Mouse (Mus musculus): ENCODE results near the gene Kcnq5. TPM values are rescaled to one million over a fixed set of nuclear protein-coding genes. Genes with fewer than 3 reads are reported as not detected.
A peak's percentile ranks its signal among the peaks of the same experiment; 100 is the strongest.
"Not testable (repeated sequence)": the region's sequence is repeated elsewhere in the genome, so short reads cannot be mapped to it uniquely, and the experiment has no call there.

The Kcnq5 gene
- total and polyA plus RNA-seq, 3 experiments, result 0.11 TPM; not detected in 2

- DNase-seq (ENCODE audit: low spot score), result peak; percentile 30
- ATAC-seq (ENCODE audit: extremely low read depth, insufficient number of reproducible peaks, low FRiP score, poor library complexity, severe bottlenecking), result no peak
- no peak overlapping the region for H3K4me3 ChIP-seq (ENCODE audit: low read depth, low read length)
- no peaks in the 10 kb centered on the region for H3K9me3 ChIP-seq (replicated peaks)
- TF ChIP-seq POLR2AphosphoS5 (IDR thresholded peaks at IDR 0.05; ENCODE audit: insufficient replicate concordance, low read depth, low read length) (no peak), CTCF (IDR thresholded peaks at IDR 0.05; ENCODE audit: low read depth, low read length) (peak; percentile 20; the same call in 1 of the 2 replicates)
- no peaks in the 10 kb centered on the region for H3K4me1 ChIP-seq (ENCODE audit: insufficient read depth, low read depth, low read length)
- no peaks in the 10 kb centered on the region for H3K36me3 ChIP-seq (replicated peaks)
- H3K27me3 ChIP-seq (ENCODE audit: insufficient read depth, low read length), result 0 out of 2 replicates have a peak, but pooled peaks cover under 1% of the 10 kb centered on the region
Measured at GRCm38 (mm10) chr1:21411331-21412196, 550.2 kb downstream of the Kcnq5 start.

GRCm38 (mm10) chr1:21407266-21407665, 554.5 kb downstream of the Kcnq5 start:
- DNase-seq (ENCODE audit: low spot score) (no peak), ATAC-seq (ENCODE audit: extremely low read depth, insufficient number of reproducible peaks, low FRiP score, poor library complexity, severe bottlenecking) (no peak)
- Histone ChIP-seq H3K9me3 (replicated peaks) (no peaks in the 10 kb centered on the region), H3K4me1 (ENCODE audit: insufficient read depth, low read depth, low read length) (no peaks in the 10 kb centered on the region), H3K36me3 (replicated peaks) (no peaks in the 10 kb centered on the region), H3K27me3 (ENCODE audit: insufficient read depth, low read length) (peaks cover 3% of the 10 kb centered on the region; the same call in 1 of the 2 replicates), H3K4me3 (ENCODE audit: low read depth, low read length) (no peak overlapping the region)
- TF ChIP-seq GATA1 (IDR thresholded peaks at IDR 0.05; ENCODE audit: borderline replicate concordance, low read length) (no peak), GATA2 (IDR thresholded peaks at IDR 0.05; ENCODE audit: borderline replicate concordance, low read depth, low read length) (no peak), TAL1 (conservative IDR thresholded peaks at IDR 0.05; ENCODE audit: low read depth, low read length) (no peak), CTCF (IDR thresholded peaks at IDR 0.05; ENCODE audit: low read depth, low read length) (no peak), POLR2AphosphoS5 (IDR thresholded peaks at IDR 0.05; ENCODE audit: insufficient replicate concordance, low read depth, low read length) (no peak)

GRCm38 (mm10) chr1:21402804-21403203, 558.9 kb downstream of the Kcnq5 start:
- no peaks in the 10 kb centered on the region for H3K4me1 ChIP-seq (ENCODE audit: insufficient read depth, low read depth, low read length)
- H3K9me3 ChIP-seq (replicated peaks), result no peaks in the 10 kb centered on the region
- TF ChIP-seq CTCF (IDR thresholded peaks at IDR 0.05; ENCODE audit: low read depth, low read length) (no peak), POLR2AphosphoS5 (IDR thresholded peaks at IDR 0.05; ENCODE audit: insufficient replicate concordance, low read depth, low read length) (no peak), GATA1 (IDR thresholded peaks at IDR 0.05; ENCODE audit: borderline replicate concordance, low read length) (no peak), TAL1 (conservative IDR thresholded peaks at IDR 0.05; ENCODE audit: low read depth, low read length) (no peak), GATA2 (IDR thresholded peaks at IDR 0.05; ENCODE audit: borderline replicate concordance, low read depth, low read length) (no peak)
- DNase-seq (ENCODE audit: low spot score) (no peak), ATAC-seq (ENCODE audit: extremely low read depth, insufficient number of reproducible peaks, low FRiP score, poor library complexity, severe bottlenecking) (no peak)
- H3K4me3 ChIP-seq (ENCODE audit: low read depth, low read length), result no peak overlapping the region
- no peaks in the 10 kb centered on the region for H3K36me3 ChIP-seq (replicated peaks)
- peaks cover 3% of the 10 kb centered on the region; the same call in 1 of the 2 replicates for H3K27me3 ChIP-seq (ENCODE audit: insufficient read depth, low read length)

- DNase-seq (ENCODE audit: low spot score), result no peak
- H3K27me3 ChIP-seq (ENCODE audit: insufficient read depth, low read length), result peaks cover 4% of the 10 kb centered on the region; the same call in 1 of the 2 replicates
- H3K4me3 ChIP-seq (ENCODE audit: low read depth, low read length), result no peak overlapping the region
- no peaks in the 10 kb centered on the region for H3K36me3 ChIP-seq (replicated peaks)
- no peaks in the 10 kb centered on the region for H3K4me1 ChIP-seq (ENCODE audit: insufficient read depth, low read depth, low read length)
- TF ChIP-seq CTCF (IDR thresholded peaks at IDR 0.05; ENCODE audit: low read depth, low read length) (no peak), TAL1 (conservative IDR thresholded peaks at IDR 0.05; ENCODE audit: low read depth, low read length) (no peak), GATA2 (IDR thresholded peaks at IDR 0.05; ENCODE audit: borderline replicate concordance, low read depth, low read length) (no peak), POLR2AphosphoS5 (IDR thresholded peaks at IDR 0.05; ENCODE audit: insufficient replicate concordance, low read depth, low read length) (no peak), GATA1 (IDR thresholded peaks at IDR 0.05; ENCODE audit: borderline replicate concordance, low read length) (no peak)
- ATAC-seq (ENCODE audit: extremely low read depth, insufficient number of reproducible peaks, low FRiP score, poor library complexity, severe bottlenecking), result no peak
- no peaks in the 10 kb centered on the region for H3K9me3 ChIP-seq (replicated peaks)
Measured at GRCm38 (mm10) chr1:21391138-21391671, 570.5 kb downstream of the Kcnq5 start.

GRCm38 (mm10) chr1:21383256-21383655, 578.5 kb downstream of the Kcnq5 start, which contains the start of gene Khdc1b:
TSS of gene Khdc1b (plus strand) at chr1:21383556.
- no peak for DNase-seq (ENCODE audit: low spot score)
- no peaks in the 10 kb centered on the region for H3K36me3 ChIP-seq (replicated peaks)
- no peaks in the 10 kb centered on the region for H3K27me3 ChIP-seq (ENCODE audit: insufficient read depth, low read length)
- H3K4me3 ChIP-seq (ENCODE audit: low read depth, low read length), result no peak within 1 kb of the TSS
- H3K9me3 ChIP-seq (replicated peaks), result no peaks in the 10 kb centered on the region
- TF ChIP-seq GATA1 (IDR thresholded peaks at IDR 0.05; ENCODE audit: borderline replicate concordance, low read length) (no peak), GATA2 (IDR thresholded peaks at IDR 0.05; ENCODE audit: borderline replicate concordance, low read depth, low read length) (no peak), TAL1 (conservative IDR thresholded peaks at IDR 0.05; ENCODE audit: low read depth, low read length) (no peak)
- H3K4me1 ChIP-seq (ENCODE audit: insufficient read depth, low read depth, low read length), result no peaks in the 10 kb centered on the region
- no peak for ATAC-seq (ENCODE audit: extremely low read depth, insufficient number of reproducible peaks, low FRiP score, poor library complexity, severe bottlenecking)

- H3K4me3 ChIP-seq (ENCODE audit: low read depth, low read length); H3K9me3 ChIP-seq (replicated peaks); DNase-seq (ENCODE audit: low spot score); ATAC-seq (ENCODE audit: extremely low read depth, insufficient number of reproducible peaks, low FRiP score, poor library complexity, severe bottlenecking); H3K36me3 ChIP-seq (replicated peaks); H3K4me1 ChIP-seq (ENCODE audit: insufficient read depth, low read depth, low read length); H3K27me3 ChIP-seq (ENCODE audit: insufficient read depth, low read length): not testable (repeated sequence)
Measured at GRCm38 (mm10) chr1:21368031-21368430, 593.7 kb downstream of the Kcnq5 start, which contains the start of gene Khdc1c. TSS of gene Khdc1c (plus strand) at chr1:21368331.

Measured in G1E (cell line).